Mouse (Mus musculus) liver, embryonic 14.5 days (tissue): Measurements from ENCODE around the gene Mfn1.

Experiments used
- CTCF ChIP-seq: IDR thresholded peaks from 2 replicates; pipeline ENCODE4 v1.5.1; 2016; ENCODE audit warnings: antibody characterized with exemption, low read depth, control low read depth
- EP300 ChIP-seq: IDR thresholded peaks from 2 replicates; pipeline ENCODE4 v1.6.1; 2016; ENCODE audit warnings: antibody characterized with exemption, low read depth

GRCm38 (mm10) chr3:32573086-32573485 is 43.8 kb downstream of the Mfn1 start:
- no peak for TF ChIP-seq CTCF
- TF ChIP-seq EP300 = no peak
